Mouse (Mus musculus) forebrain, embryonic 12.5 days (tissue): Measurements from ENCODE around the gene Nav3. TPM values are rescaled to one million over a fixed set of nuclear protein-coding genes. Genes with fewer than 3 reads are reported as not detected.

ENCODE experiments used
- ATAC-seq: fragments of 200-750 bp; cut with Nextera tagmentation; 2 replicates; pipeline ENCODE4 v1.8.0; 2017; ENCODE audit warnings: moderate TSS enrichment; ENCODE audit not compliant: low FRiP score
- H3K27ac ChIP-seq: fragments of 300-500 bp; sonication (generic); 2 replicates; pipeline ENCODE4 v1.5.1; 2016; ENCODE audit warnings: mild to moderate bottlenecking
- H3K27me3 ChIP-seq: fragments of 300-500 bp; sonication (generic); 2 replicates; pipeline ENCODE4 v1.6.1; 2016; ENCODE audit warnings: mild to moderate bottlenecking
- H3K36me3 ChIP-seq: fragments of 300-500 bp; sonication (generic); replicated peaks from 2 replicates; pipeline ENCODE4 v1.6.1; 2016; ENCODE audit warnings: mild to moderate bottlenecking
- H3K4me1 ChIP-seq: fragments of 300-500 bp; sonication (generic); 2 replicates; pipeline ENCODE4 v1.6.1; 2016
- H3K4me2 ChIP-seq: fragments of 300-500 bp; sonication (generic); 2 replicates; pipeline ENCODE4 v1.6.1; 2016; ENCODE audit warnings: mild to moderate bottlenecking, moderate library complexity
- H3K4me3 ChIP-seq: fragments of 300-500 bp; sonication (generic); replicated peaks from 2 replicates; pipeline ENCODE4 v1.5.1; 2016; ENCODE audit warnings: mild to moderate bottlenecking
- H3K9ac ChIP-seq: fragments of 300-500 bp; sonication (generic); 2 replicates; pipeline ENCODE4 v1.6.1; 2016; ENCODE audit warnings: mild to moderate bottlenecking
- H3K9me3 ChIP-seq: fragments of 300-500 bp; sonication (generic); 2 replicates; pipeline ENCODE4 v1.6.1; 2016
- WGBS: fragments of 180-500 bp; shearing (Covaris S2); methylation state at CpG from one replicate; pipeline ENCODE4 v1.1.7; 2016; 5-methylcytosine and 5-hydroxymethylcytosine counted together
- polyA plus RNA-seq: library from polyadenylated mRNA; unstranded; fragments of >200 nt; fragmentation: Nextera tagmentation; extraction: Ambion mirVana; gene quantifications from 2 replicates; pipeline ENCODE4 v1.2.1, GENCODE M21; 2016

Nav3 gene
- polyA plus RNA-seq, 1 experiment from 2014 or later = 10.7 TPM

GRCm38 (mm10) chr10:110242128-110242561, 213.9 kb downstream of the Nav3 start:
- Histone ChIP-seq H3K4me2 (no peak overlapping the region), H3K4me3 (no peak overlapping the region), H3K27me3 (no peaks in the 10 kb centered on the region), H3K9ac (no peak overlapping the region), H3K4me1 (peaks cover 9% of the 10 kb centered on the region), H3K27ac (no peak overlapping the region), H3K36me3 (no peaks in the 10 kb centered on the region), H3K9me3 (no peaks in the 10 kb centered on the region)
- ATAC-seq = peak; percentile 58
- WGBS = 67% methylated on average over 3 of the region's 3 CpGs

DNA sequence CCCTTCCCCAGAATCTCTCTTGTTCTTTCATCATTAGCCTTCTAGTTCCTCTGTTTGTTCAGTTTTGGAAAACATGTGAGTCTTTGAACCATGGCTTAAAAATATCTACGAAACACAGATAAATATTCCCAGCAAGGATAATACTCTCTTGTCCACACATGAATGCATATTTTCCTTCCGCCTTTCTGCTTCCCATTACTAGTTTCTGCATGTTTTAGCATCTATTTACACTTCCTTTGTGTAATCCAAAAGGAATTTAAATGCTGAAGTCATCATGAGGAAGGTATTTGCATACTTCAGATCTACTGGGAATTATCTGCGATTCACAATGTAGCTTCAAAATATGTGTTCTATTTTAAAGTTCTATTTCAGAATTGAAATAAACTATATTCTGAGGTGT, 215.3 kb downstream of the Nav3 start:
- Histone ChIP-seq H3K27ac (no peak overlapping the region), H3K9me3 (no peaks in the 10 kb centered on the region), H3K9ac (no peak overlapping the region), H3K4me1 (peaks cover 9% of the 10 kb centered on the region), H3K4me2 (no peak overlapping the region), H3K4me3 (no peak overlapping the region), H3K36me3 (no peaks in the 10 kb centered on the region), H3K27me3 (no peaks in the 10 kb centered on the region)
- WGBS = 58% methylated on average over 3 of the region's 3 CpGs
- no peak for ATAC-seq

DNA sequence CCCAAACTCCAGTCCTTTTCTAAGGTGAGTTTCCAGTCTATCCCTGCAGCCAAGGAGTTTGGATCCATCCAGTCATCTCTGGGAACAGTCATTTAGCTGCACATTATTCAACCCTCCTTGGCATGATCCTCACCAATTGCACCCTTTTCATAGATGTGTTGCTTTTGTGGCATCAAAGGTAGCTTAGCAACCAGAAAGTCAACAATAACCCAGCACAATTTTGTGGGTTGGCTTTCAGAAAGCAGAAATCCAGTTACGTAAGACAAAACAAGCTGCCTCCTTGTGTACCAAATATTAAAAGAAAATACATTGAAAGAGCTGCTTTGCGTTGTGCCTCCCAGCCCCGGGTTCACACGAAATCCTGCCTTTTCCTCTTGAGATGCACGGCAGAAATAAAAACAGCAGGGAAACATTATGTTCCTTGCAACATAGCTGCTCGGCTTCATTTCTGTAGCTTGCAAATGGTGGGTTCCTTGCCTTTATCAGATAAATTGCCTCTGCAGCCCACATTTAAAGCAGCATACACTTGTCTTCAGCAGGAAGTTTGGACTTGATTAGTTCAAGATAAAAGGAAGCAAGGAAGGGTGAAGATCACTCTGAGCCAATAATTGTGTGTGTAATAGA, 222.6 kb downstream of the Nav3 start:
- Histone ChIP-seq H3K36me3 (no peaks in the 10 kb centered on the region), H3K4me1 (peaks cover 8% of the 10 kb centered on the region; the same call in 1 of the 2 replicates), H3K9me3 (no peaks in the 10 kb centered on the region), H3K4me2 (no peak overlapping the region), H3K9ac (no peak overlapping the region), H3K4me3 (no peak overlapping the region), H3K27ac (no peak overlapping the region), H3K27me3 (no peaks in the 10 kb centered on the region)
- 63% methylated on average over 6 of the region's 6 CpGs for WGBS
- 0 out of 2 replicates have a peak, but pooled peaks have one; percentile 30 for ATAC-seq

DNA sequence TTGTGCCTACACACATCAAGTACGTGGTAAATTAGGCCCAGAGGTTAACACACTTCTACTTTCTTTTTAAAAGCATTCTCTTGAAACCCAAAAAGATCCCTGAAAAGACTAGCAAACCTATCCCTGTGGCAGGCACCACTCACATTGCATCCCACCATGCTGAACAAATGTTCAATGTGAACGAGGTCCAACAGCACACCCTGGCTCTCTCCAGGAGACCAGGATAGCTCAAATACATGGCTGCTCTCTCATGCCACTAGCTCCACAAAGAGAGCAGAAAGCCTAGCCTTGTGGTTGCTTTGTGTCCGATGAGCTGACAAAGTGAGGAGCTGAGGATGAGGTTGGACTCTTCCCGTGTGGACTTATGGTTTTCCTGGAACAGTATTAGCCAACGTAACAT, 249.6 kb downstream of the Nav3 start:
- Histone ChIP-seq H3K27ac (no peak overlapping the region), H3K4me3 (no peak overlapping the region), H3K4me1 (no peaks in the 10 kb centered on the region), H3K4me2 (no peak overlapping the region), H3K36me3 (no peaks in the 10 kb centered on the region), H3K9ac (no peak overlapping the region), H3K27me3 (no peaks in the 10 kb centered on the region), H3K9me3 (no peaks in the 10 kb centered on the region)
- ATAC-seq = no peak
- 84% methylated on average over 5 of the region's 5 CpGs for WGBS

DNA sequence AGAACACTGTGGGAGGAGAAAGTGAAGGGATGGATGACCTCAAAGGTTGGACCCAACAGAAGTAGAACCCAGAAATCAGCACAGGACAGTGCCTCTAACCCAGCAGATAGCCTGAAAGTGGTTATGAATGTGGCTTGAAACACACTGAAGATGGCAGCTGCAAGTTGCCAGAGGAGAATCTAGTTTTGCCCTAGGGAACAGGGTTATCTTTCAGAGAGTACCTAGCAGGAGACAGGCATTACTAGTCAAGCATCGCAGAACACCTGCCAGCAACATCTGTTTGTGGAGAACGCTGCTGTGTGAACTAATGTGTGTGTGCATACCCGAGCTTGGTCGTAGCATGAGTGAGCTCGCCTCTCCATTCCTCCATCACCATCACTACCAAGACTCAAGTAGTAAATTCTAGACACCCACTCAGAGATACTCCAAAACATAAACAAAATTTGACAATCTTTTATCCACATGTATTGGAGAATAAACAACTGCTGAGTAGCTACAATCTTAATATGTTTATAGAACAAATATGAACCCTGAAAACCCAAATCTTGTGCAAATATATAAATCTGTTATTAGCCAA, 251.8 kb downstream of the Nav3 start:
- H3K9ac ChIP-seq = no peak overlapping the region

GRCm38 (mm10) chr10:110192881-110193280, 263.1 kb downstream of the Nav3 start:
- no peak overlapping the region for H3K4me3 ChIP-seq
- no peak overlapping the region for H3K27ac ChIP-seq
- no peaks in the 10 kb centered on the region for H3K27me3 ChIP-seq
- no peak overlapping the region for H3K9ac ChIP-seq
- H3K4me2 ChIP-seq = no peak overlapping the region
- no peaks in the 10 kb centered on the region for H3K9me3 ChIP-seq
- H3K36me3 ChIP-seq = no peaks in the 10 kb centered on the region
- 0 out of 2 replicates have a peak, but pooled peaks cover 6% of the 10 kb centered on the region for H3K4me1 ChIP-seq
- 38% methylated on average over 4 of the region's 4 CpGs for WGBS
- ATAC-seq = peak; percentile 36; the same call in 1 of the 2 replicates

More for the DNA sequence above, 251.8 kb downstream of the Nav3 start:
- no peak overlapping the region for H3K4me2 ChIP-seq
- no peak overlapping the region for H3K4me3 ChIP-seq
- no peaks in the 10 kb centered on the region for H3K9me3 ChIP-seq
- no peaks in the 10 kb centered on the region for H3K27me3 ChIP-seq
- H3K27ac ChIP-seq = no peak overlapping the region
- no peaks in the 10 kb centered on the region for H3K4me1 ChIP-seq
- 93% methylated on average over 5 of the region's 5 CpGs for WGBS
- H3K36me3 ChIP-seq = no peaks in the 10 kb centered on the region
- ATAC-seq = no peak

- H3K9me3 ChIP-seq = no peaks in the 10 kb centered on the region
- H3K4me3 ChIP-seq = no peak overlapping the region
- ATAC-seq = peak; percentile 71; the same call in 1 of the 2 replicates
- no peak overlapping the region for H3K4me2 ChIP-seq
- 0 out of 2 replicates have a peak, but pooled peaks cover 6% of the 10 kb centered on the region for H3K4me1 ChIP-seq
- no peak overlapping the region for H3K9ac ChIP-seq
- no peaks in the 10 kb centered on the region for H3K27me3 ChIP-seq
- peak overlapping the region; percentile 31; the same call in 1 of the 2 replicates for H3K27ac ChIP-seq
- no peaks in the 10 kb centered on the region for H3K36me3 ChIP-seq
- 61% methylated on average over 7 of the region's 7 CpGs for WGBS
Measured at GRCm38 (mm10) chr10:110192026-110192805, 263.8 kb downstream of the Nav3 start.

- WGBS = 58% methylated on average over 1 of the region's 1 CpGs
Measured at GRCm38 (mm10) chr10:110186242-110186641, 269.8 kb downstream of the Nav3 start.

DNA sequence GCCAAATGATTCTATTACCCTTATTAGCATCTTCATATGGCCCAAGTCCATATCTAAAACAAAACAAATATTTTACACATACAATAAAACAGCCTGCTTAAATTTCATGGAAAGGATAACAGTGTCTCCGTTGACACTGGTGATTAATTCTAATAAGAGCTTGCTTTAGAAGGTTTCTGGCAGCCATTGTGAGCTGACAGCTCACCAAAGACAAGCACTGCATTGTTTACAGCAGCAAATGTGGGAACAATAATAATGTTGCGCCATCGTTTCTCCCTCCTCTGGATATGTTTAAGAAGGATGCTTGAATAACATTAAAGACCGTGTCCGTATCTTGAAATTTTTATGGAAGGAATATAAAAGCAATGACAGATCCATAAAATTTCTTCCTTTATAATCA, 280.1 kb downstream of the Nav3 start:
- Histone ChIP-seq H3K9me3 (no peaks in the 10 kb centered on the region), H3K27me3 (no peaks in the 10 kb centered on the region), H3K9ac (no peak overlapping the region), H3K4me2 (no peak overlapping the region), H3K4me1 (no peaks in the 10 kb centered on the region), H3K4me3 (no peak overlapping the region), H3K27ac (no peak overlapping the region), H3K36me3 (no peaks in the 10 kb centered on the region)
- no peak for ATAC-seq
- WGBS = 77% methylated on average over 5 of the region's 5 CpGs

More at GRCm38 (mm10) chr10:110186242-110186641, 269.8 kb downstream of the Nav3 start:
- Histone ChIP-seq H3K9ac (no peak overlapping the region), H3K4me1 (no peaks in the 10 kb centered on the region), H3K4me2 (no peak overlapping the region), H3K27ac (no peak overlapping the region), H3K36me3 (no peaks in the 10 kb centered on the region), H3K27me3 (no peaks in the 10 kb centered on the region), H3K4me3 (no peak overlapping the region), H3K9me3 (no peaks in the 10 kb centered on the region)
- ATAC-seq = no peak

DNA sequence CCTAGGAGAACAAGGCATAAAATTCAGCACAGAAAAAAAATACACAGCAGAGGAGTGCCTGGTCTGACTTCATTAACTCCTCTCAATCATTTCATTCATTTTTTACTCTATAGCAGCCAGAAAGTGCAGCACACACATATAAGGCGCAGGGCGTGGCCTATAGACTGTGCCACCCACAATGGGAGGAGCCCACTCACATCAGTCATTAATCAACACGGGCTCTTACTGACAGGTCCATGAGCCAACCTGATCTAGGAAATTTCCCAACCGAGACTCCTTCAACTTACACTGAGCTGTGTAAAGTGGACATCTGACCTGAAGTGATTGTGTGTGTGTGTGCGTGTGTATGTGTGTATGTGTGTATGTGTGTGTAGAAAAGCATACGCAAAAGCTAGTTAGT, 286.6 kb downstream of the Nav3 start:
- H3K36me3 ChIP-seq = no peaks in the 10 kb centered on the region
- H3K4me1 ChIP-seq = no peaks in the 10 kb centered on the region
- no peak overlapping the region for H3K9ac ChIP-seq
- H3K27me3 ChIP-seq = no peaks in the 10 kb centered on the region
- WGBS = 87% methylated on average over 6 of the region's 6 CpGs
- no peak overlapping the region for H3K4me3 ChIP-seq
- no peak overlapping the region for H3K27ac ChIP-seq
- no peaks in the 10 kb centered on the region for H3K9me3 ChIP-seq
- ATAC-seq = peak; percentile 49; the same call in 1 of the 2 replicates
- H3K4me2 ChIP-seq = no peak overlapping the region

DNA sequence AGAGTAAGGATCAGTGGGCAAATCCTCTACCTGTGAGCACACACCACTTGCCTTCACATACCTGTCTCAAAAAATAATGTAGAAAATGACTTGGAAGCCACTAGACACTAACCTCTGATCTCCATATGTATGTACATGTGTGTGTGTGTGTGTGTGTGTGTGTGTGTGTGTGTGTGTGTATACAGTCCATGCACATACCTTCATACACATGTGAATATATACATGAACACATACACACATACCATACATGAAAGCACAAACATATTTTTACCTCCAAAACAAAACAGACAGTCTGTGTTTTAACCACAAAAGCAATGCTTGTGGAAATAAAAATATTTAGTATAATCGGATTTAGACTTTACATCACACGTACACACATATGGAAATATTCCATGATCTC, 287.1 kb downstream of the Nav3 start:
- Histone ChIP-seq H3K9me3 (no peaks in the 10 kb centered on the region), H3K36me3 (no peaks in the 10 kb centered on the region), H3K9ac (no peak overlapping the region), H3K4me3 (no peak overlapping the region), H3K4me1 (no peaks in the 10 kb centered on the region), H3K27ac (no peak overlapping the region), H3K4me2 (no peak overlapping the region), H3K27me3 (no peaks in the 10 kb centered on the region)
- 88% methylated on average over 2 of the region's 2 CpGs for WGBS
- no peak for ATAC-seq

DNA sequence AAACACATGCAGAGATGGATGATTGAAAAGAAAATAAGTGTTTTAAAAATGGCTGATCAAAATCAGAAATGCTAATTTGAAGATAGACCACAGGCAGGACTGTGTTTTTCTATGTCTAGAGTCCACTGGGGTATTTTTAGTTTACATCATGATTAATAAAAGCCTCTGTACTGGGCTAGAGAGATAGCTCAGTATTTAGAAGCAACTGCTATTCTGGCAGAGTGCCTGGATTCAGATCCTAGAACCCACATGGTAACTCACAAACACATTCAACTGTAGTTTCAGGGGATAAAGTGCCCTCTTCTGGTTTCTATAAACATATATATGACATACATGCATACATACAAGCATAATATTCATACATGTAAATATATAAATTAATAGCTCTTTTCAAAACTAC, 293.4 kb downstream of the Nav3 start:
- H3K4me2 ChIP-seq = no peak overlapping the region
- H3K4me1 ChIP-seq = no peaks in the 10 kb centered on the region
- no peaks in the 10 kb centered on the region for H3K36me3 ChIP-seq
- H3K9me3 ChIP-seq = no peaks in the 10 kb centered on the region
- H3K27me3 ChIP-seq = no peaks in the 10 kb centered on the region
- H3K9ac ChIP-seq = no peak overlapping the region
- H3K27ac ChIP-seq = no peak overlapping the region
- no peak overlapping the region for H3K4me3 ChIP-seq
- ATAC-seq = no peak
